Mouse (Mus musculus) forebrain, embryonic 15.5 days (tissue): ENCODE measurements around the gene Pcolce2. TPM values are rescaled to one million over a fixed set of nuclear protein-coding genes. Genes with fewer than 3 reads are reported as not detected.
A peak's percentile ranks its signal among the peaks of the same experiment; 100 is the strongest.

ENCODE experiments used
- ATAC-seq: fragments of 200-750 bp; cut with Nextera tagmentation; replicated peaks from 2 replicates; pipeline ENCODE4 v1.8.0; 2017; ENCODE audit warnings: mild to moderate bottlenecking, moderate TSS enrichment, moderate library complexity
- H3K27ac ChIP-seq: fragments of 300-500 bp; sonication (generic); replicated peaks from 2 replicates; pipeline ENCODE4 v1.5.1; 2015; ENCODE audit warnings: mild to moderate bottlenecking, inconsistent platforms
- H3K27me3 ChIP-seq: fragments of 300-500 bp; sonication (generic); 2 replicates; pipeline ENCODE4 v1.6.1; 2015; ENCODE audit warnings: inconsistent platforms
- H3K36me3 ChIP-seq: fragments of 300-500 bp; sonication (generic); 2 replicates; pipeline ENCODE4 v1.6.1; 2015; ENCODE audit warnings: mild to moderate bottlenecking, inconsistent platforms
- H3K4me1 ChIP-seq: fragments of 300-500 bp; sonication (generic); 2 replicates; pipeline ENCODE4 v1.6.1; 2015; ENCODE audit warnings: inconsistent platforms
- H3K4me2 ChIP-seq: fragments of 300-500 bp; sonication (generic); replicated peaks from 2 replicates; pipeline ENCODE4 v1.6.1; 2015; ENCODE audit warnings: mild to moderate bottlenecking, inconsistent platforms
- H3K4me3 ChIP-seq: fragments of 300-500 bp; sonication (generic); 2 replicates; pipeline ENCODE4 v1.5.1; 2015; ENCODE audit warnings: mild to moderate bottlenecking, inconsistent platforms
- H3K9ac ChIP-seq: fragments of 300-500 bp; sonication (generic); replicated peaks from 2 replicates; pipeline ENCODE4 v1.6.1; 2015; ENCODE audit warnings: mild to moderate bottlenecking, inconsistent platforms
- H3K9me3 ChIP-seq: fragments of 300-500 bp; sonication (generic); 2 replicates; pipeline ENCODE4 v1.6.1; 2016; ENCODE audit warnings: inconsistent platforms
- WGBS: fragments of 180-500 bp; shearing (Covaris S2); methylation state at CpG from one replicate; pipeline ENCODE4 v1.1.7; 2015; ENCODE audit warnings: mixed read lengths; 5-methylcytosine and 5-hydroxymethylcytosine counted together
- polyA plus RNA-seq: library from polyadenylated mRNA; unstranded; fragments of >200 nt; fragmentation: Nextera tagmentation; extraction: Ambion mirVana; gene quantifications from 2 replicates; pipeline ENCODE4 v1.2.1, GENCODE M21; 2015

Gene Pcolce2
- polyA plus RNA-seq, 1 experiment from 2014 or later: 2.0 TPM

DNA sequence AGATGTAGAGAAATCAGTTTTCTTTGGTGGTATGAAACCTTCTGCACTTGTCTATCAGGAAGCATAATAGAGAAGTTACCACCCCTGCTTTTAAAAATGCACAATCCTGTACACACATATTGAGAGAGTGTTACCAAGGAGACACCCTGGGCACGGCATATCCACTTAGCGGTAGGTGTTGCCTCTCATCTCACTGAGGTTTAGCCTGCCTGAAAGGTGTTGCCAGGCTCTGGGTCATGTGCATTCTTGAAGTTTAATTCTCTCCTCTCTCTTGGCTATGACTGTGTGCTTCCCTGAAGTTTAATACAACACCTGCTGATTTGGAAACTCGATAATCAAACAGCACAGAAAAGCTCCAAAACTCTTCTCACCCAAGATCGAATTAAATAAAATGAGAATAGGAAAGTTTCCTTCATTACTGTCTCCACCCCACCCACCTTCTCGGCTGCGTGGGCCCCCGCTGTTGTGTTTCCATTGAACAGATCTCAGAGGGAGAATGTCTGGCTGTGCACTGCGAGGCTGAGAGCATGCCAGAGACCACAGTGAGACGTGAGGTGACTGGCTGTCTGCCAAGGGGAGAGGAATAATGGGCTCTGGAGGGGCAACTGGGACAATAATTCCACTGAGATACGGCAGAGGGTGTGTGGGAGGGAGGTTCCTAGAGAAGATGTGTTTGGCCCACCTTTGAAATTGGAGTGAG lies 27.0 kb downstream of the Pcolce2 start:
- Histone ChIP-seq H3K9ac (no peak overlapping the region), H3K36me3 (no peaks in the 10 kb centered on the region), H3K4me1 (peaks cover 20% of the 10 kb centered on the region), H3K27ac (no peak overlapping the region), H3K4me3 (no peak overlapping the region), H3K9me3 (no peaks in the 10 kb centered on the region), H3K4me2 (no peak overlapping the region), H3K27me3 (no peaks in the 10 kb centered on the region)
- WGBS: 11% methylated on average over 10 of the region's 10 CpGs
- ATAC-seq: peak; percentile 63; the same call in 1 of the 2 replicates

- H3K4me2 ChIP-seq: no peak overlapping the region
- H3K27ac ChIP-seq: no peak overlapping the region
- no peak overlapping the region for H3K4me3 ChIP-seq
- WGBS: 81% methylated on average over 6 of the region's 6 CpGs
- no peak for ATAC-seq
- H3K36me3 ChIP-seq: no peaks in the 10 kb centered on the region
- no peaks in the 10 kb centered on the region for H3K27me3 ChIP-seq
- H3K9me3 ChIP-seq: no peaks in the 10 kb centered on the region
- H3K4me1 ChIP-seq: peaks cover 20% of the 10 kb centered on the region
- no peak overlapping the region for H3K9ac ChIP-seq
These were observed 28.4 kb downstream of the Pcolce2 start for GRCm38 (mm10) chr9:95665835-95666234.

- Histone ChIP-seq H3K4me2 (peak overlapping the region; percentile 19), H3K27me3 (no peaks in the 10 kb centered on the region), H3K4me3 (no peak overlapping the region), H3K27ac (0 out of 2 replicates have a peak overlapping the region, but pooled peaks have one; percentile 4), H3K9me3 (no peaks in the 10 kb centered on the region), H3K36me3 (no peaks in the 10 kb centered on the region), H3K4me1 (peaks cover 20% of the 10 kb centered on the region), H3K9ac (no peak overlapping the region)
- 10% methylated on average over 9 of the region's 9 CpGs for WGBS
- peak; percentile 42; the same call in 1 of the 2 replicates for ATAC-seq
These were observed 30.4 kb downstream of the Pcolce2 start for GRCm38 (mm10) chr9:95667836-95668235.

DNA sequence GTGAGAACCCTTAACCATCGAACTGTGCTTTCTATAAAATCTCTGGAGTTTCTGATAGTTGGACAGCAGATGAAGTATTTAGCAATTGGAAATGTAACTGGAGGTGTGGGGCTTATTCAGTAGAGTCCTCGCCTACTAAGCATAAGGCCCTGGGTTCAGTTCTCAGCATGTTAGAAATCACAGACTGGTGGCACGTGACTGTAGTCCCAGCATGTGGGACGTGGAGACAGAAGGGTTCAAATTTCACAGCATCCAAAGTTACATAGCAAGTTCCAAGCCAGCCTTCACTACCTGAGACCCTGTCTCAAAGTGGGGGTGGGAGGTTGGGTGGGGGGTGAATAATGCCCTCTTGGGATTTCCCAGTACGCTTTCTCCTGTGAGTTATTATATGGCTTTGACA lies 30.9 kb downstream of the Pcolce2 start:
- no peak overlapping the region for H3K9ac ChIP-seq
- no peak overlapping the region for H3K4me2 ChIP-seq
- no peaks in the 10 kb centered on the region for H3K27me3 ChIP-seq
- no peak overlapping the region for H3K27ac ChIP-seq
- WGBS: 59% methylated on average over 5 of the region's 5 CpGs
- H3K4me3 ChIP-seq: no peak overlapping the region
- ATAC-seq: no peak
- H3K36me3 ChIP-seq: no peaks in the 10 kb centered on the region
- peaks cover 20% of the 10 kb centered on the region for H3K4me1 ChIP-seq
- H3K9me3 ChIP-seq: no peaks in the 10 kb centered on the region

DNA sequence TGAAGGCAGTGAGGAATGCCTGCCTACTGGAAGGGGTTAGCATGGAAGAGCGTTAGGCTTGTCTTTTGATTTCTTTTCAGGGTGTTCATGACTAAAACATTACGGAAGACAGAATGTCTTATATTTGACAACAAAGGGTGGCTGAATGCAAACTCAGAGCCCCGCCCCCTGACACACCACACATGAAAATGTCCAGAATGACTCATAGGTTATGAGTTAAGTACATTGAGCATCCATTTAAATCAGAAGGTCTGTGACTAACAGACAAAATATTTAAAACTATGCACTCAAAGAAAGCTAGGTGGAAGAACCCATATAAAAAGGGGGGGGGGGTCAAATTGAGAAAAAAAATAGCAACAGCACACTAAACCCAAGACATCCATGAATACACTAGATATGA lies 34.9 kb downstream of the Pcolce2 start:
- no peaks in the 10 kb centered on the region for H3K36me3 ChIP-seq
- H3K4me3 ChIP-seq: no peak overlapping the region
- no peaks in the 10 kb centered on the region for H3K9me3 ChIP-seq
- H3K9ac ChIP-seq: no peak overlapping the region
- peaks cover 8% of the 10 kb centered on the region for H3K4me1 ChIP-seq
- no peak for ATAC-seq
- H3K27ac ChIP-seq: no peak overlapping the region
- H3K4me2 ChIP-seq: no peak overlapping the region
- H3K27me3 ChIP-seq: no peaks in the 10 kb centered on the region
- 91% methylated on average over 3 of the region's 3 CpGs for WGBS

- 89% methylated on average over 6 of the region's 6 CpGs for WGBS
- no peak overlapping the region for H3K9ac ChIP-seq
- no peak overlapping the region for H3K27ac ChIP-seq
These were observed 35.4 kb downstream of the Pcolce2 start for GRCm38 (mm10) chr9:95672760-95673159.

GRCm38 (mm10) chr9:95675064-95675699 lies 37.8 kb downstream of the Pcolce2 start:
- no peak overlapping the region for H3K4me3 ChIP-seq
- ATAC-seq: peak; percentile 72; the same call in 1 of the 2 replicates
- 65% methylated on average over 9 of the region's 9 CpGs for WGBS
- no peaks in the 10 kb centered on the region for H3K27me3 ChIP-seq
- no peak overlapping the region for H3K9ac ChIP-seq
- H3K4me2 ChIP-seq: no peak overlapping the region
- H3K27ac ChIP-seq: no peak overlapping the region
- no peaks in the 10 kb centered on the region for H3K4me1 ChIP-seq
- no peaks in the 10 kb centered on the region for H3K9me3 ChIP-seq
- no peaks in the 10 kb centered on the region for H3K36me3 ChIP-seq

More at GRCm38 (mm10) chr9:95672760-95673159, 35.4 kb downstream of the Pcolce2 start:
- peaks cover 4% of the 10 kb centered on the region for H3K4me1 ChIP-seq
- H3K4me3 ChIP-seq: no peak overlapping the region
- ATAC-seq: no peak
- H3K27me3 ChIP-seq: no peaks in the 10 kb centered on the region
- H3K4me2 ChIP-seq: no peak overlapping the region
- H3K9me3 ChIP-seq: no peaks in the 10 kb centered on the region
- no peaks in the 10 kb centered on the region for H3K36me3 ChIP-seq

DNA sequence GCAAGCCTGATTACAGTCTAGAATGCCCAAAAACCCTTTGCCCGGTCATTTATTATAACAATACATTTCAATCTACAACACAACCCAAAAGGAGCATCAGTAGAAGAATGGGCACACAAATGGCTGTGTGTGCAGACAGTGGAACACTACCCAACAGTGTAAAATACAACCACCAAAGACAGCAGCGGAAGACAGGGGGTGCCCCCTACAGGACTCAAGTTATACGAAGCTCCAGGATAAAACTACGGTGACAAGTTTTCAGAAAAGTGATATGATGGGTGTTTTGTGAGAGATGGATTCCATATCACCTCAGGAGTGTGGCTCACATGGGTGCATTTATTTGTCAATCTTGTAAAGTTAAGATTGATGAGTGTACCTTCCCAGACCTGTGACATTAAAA lies 38.6 kb downstream of the Pcolce2 start:
- Histone ChIP-seq H3K9me3 (no peaks in the 10 kb centered on the region), H3K4me2 (no peak overlapping the region), H3K4me1 (no peaks in the 10 kb centered on the region), H3K9ac (no peak overlapping the region), H3K27ac (no peak overlapping the region), H3K27me3 (no peaks in the 10 kb centered on the region), H3K36me3 (no peaks in the 10 kb centered on the region), H3K4me3 (no peak overlapping the region)
- no peak for ATAC-seq
- WGBS: 98% methylated on average over 4 of the region's 4 CpGs

- Histone ChIP-seq H3K36me3 (no peaks in the 10 kb centered on the region), H3K9me3 (no peaks in the 10 kb centered on the region), H3K27ac (no peak overlapping the region), H3K4me1 (no peaks in the 10 kb centered on the region), H3K27me3 (no peaks in the 10 kb centered on the region), H3K4me2 (no peak overlapping the region), H3K4me3 (no peak overlapping the region), H3K9ac (no peak overlapping the region)
- 71% methylated on average over 7 of the region's 7 CpGs for WGBS
- ATAC-seq: no peak
These were observed 42.6 kb downstream of the Pcolce2 start for GRCm38 (mm10) chr9:95679966-95680365.

DNA sequence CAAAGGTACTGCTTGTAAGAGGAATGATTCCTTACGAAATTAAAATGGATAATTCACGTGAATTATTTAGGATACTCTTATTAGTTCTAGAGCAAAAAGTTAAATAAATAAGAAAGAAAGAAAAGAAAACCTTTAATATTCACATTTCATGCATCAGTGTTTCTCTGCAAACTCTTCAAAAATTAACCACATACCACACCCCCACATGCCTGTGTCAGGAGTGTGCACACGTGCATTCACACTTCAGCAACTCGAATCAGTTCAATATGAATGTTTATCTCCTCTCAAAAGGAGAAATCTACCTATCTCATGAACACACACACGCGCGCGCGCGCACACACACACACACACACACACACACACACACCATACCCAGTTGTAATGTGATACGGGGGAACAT lies 43.3 kb downstream of the Pcolce2 start:
- no peak overlapping the region for H3K27ac ChIP-seq
- WGBS: 94% methylated on average over 11 of the region's 11 CpGs
- no peak overlapping the region for H3K9ac ChIP-seq
- no peak for ATAC-seq
- no peak overlapping the region for H3K4me2 ChIP-seq
- no peaks in the 10 kb centered on the region for H3K4me1 ChIP-seq
- no peak overlapping the region for H3K4me3 ChIP-seq
- H3K36me3 ChIP-seq: no peaks in the 10 kb centered on the region
- H3K27me3 ChIP-seq: no peaks in the 10 kb centered on the region
- H3K9me3 ChIP-seq: no peaks in the 10 kb centered on the region

DNA sequence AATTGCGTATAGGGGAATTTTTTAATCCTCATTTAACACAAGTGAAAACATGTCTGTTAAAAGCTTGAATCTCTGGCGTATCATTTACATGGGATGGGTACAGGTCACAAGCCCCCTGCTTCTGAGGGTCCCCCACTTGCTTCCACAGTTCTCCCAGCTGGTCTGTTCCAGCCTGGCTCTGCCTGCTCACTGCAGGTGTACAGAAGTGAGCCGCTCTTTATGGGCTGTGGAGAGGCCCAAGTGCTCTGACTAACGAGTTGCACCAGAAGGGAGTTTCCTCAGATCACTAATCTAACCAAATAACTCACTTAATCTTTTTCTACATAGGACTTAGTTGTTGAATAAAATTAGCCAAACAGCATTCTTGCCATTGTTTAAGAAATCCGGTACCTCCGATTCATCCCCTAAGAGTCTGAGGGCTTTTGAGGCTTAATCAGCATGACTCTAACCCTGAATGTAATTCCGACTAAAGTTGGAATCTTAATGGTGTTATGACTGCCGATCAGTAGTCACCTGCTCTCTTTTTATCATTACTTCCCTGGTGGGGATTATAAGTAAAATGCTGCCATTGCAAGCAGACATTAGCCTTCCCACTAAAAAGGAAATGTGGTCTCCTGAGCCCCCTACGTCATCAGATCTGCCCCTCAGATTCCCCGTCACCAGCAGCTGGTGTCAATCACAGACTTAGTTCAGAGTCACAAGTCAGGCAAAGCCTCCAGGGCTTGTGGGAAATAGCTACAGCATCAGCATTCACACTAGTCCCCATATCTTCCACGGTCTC lies 48.4 kb downstream of the Pcolce2 start:
- Histone ChIP-seq H3K4me1 (no peaks in the 10 kb centered on the region), H3K9ac (no peak overlapping the region), H3K9me3 (no peaks in the 10 kb centered on the region), H3K27ac (no peak overlapping the region), H3K27me3 (no peaks in the 10 kb centered on the region), H3K4me2 (no peak overlapping the region), H3K36me3 (no peaks in the 10 kb centered on the region), H3K4me3 (no peak overlapping the region)
- WGBS: 19% methylated on average over 11 of the region's 11 CpGs
- ATAC-seq: peak; percentile 69; the same call in 1 of the 2 replicates

DNA sequence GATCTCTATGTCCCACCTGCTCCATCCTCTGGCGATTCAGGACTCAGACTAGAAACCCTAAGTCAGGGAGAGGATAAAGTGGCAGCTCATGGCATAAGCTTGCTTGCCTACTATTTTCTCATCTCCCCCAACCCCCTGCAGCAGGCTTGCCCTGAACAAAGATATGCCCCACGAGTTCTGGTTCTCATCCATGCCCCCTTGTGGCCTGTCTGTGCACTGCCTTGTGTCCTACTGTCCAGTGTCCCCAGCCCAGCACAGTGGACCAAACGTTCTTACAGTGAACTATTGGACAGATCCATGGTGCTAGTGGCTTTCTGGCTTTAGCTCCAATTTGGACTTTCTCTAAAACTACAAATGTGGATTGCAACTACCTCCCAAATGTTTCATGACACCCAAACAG lies 50.7 kb downstream of the Pcolce2 start:
- Histone ChIP-seq H3K9me3 (no peaks in the 10 kb centered on the region), H3K27ac (no peak overlapping the region)

More for the DNA sequence above, 50.7 kb downstream of the Pcolce2 start:
- ATAC-seq: no peak
- Histone ChIP-seq H3K27me3 (no peaks in the 10 kb centered on the region), H3K9ac (no peak overlapping the region), H3K4me3 (no peak overlapping the region), H3K36me3 (no peaks in the 10 kb centered on the region), H3K4me1 (no peaks in the 10 kb centered on the region), H3K4me2 (no peak overlapping the region)
- WGBS: 62% methylated on average over 3 of the region's 3 CpGs
